Mouse (Mus musculus): ENCODE results near the gene Tasp1. TPM values are rescaled to one million over a fixed set of nuclear protein-coding genes. Genes with fewer than 3 reads are reported as not detected.
"Not testable (repeated sequence)": the region's sequence is repeated elsewhere in the genome, so short reads cannot be mapped to it uniquely, and the experiment has no call there.

Gene Tasp1
- total RNA-seq, 2 experiments from 2014 or later = 6.7 to 7.1 TPM

GRCm38 (mm10) chr2:139906441-139907157, 160.0 kb downstream of the Tasp1 start:
- intact Hi-C loops (cut with DNase I) = no loop called here
- DNase-seq = no peak

DNA sequence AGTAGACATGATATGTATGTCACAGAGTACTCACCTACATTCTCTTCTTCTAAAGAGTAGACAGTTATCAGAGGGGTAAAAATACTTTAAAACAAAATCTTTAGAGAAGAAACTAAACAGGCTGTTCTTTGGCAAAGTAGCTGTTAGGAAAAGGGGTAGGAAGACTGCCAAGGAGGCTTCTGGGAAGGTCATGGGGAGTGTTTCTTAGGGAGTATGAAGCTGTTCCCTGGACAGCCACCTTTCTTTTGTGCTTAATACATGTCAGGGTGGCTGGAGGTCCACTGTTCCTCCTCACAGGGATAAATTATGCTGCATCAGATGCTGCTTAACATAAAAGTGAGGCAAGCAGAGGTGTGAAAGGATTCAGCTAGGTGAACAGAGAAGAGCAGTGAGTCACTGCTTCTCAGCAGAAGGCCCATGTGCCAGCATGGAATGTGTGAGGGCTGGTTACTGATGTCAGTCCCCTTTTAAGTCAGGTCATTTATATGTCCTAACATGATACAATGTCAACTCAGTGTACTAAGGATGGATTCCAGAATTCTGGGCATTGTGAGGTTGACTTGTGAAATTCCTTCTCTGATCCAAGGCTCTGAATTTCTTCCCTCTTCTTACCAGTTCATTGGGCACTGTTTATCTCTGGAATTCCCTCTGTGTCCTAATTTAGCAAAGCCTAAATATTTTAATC, 175.1 kb downstream of the Tasp1 start:
- DNase-seq = peak in 1 of 2 experiments; percentile 4
- intact Hi-C loops (cut with DNase I) = no loop called here

DNA sequence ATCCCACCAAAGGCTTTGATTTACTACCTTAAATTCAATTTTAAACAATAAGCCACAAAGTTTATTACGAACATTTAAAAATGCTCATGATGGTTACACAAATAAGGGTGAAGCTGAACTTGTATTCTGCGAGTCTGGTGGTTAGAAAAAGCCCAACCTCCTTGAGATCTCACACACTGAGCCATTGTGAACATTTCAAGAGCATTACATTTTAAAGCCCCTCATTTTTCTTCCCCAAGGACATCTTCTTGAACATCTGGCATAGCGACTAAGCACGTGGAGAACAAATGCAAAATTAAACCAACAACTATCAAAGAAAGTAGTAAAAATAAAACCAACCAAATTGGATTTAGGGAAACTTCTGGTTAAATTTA, 182.4 kb downstream of the Tasp1 start:
- intact Hi-C loops (cut with DNase I) = no loop called here
- no peak for DNase-seq

DNA sequence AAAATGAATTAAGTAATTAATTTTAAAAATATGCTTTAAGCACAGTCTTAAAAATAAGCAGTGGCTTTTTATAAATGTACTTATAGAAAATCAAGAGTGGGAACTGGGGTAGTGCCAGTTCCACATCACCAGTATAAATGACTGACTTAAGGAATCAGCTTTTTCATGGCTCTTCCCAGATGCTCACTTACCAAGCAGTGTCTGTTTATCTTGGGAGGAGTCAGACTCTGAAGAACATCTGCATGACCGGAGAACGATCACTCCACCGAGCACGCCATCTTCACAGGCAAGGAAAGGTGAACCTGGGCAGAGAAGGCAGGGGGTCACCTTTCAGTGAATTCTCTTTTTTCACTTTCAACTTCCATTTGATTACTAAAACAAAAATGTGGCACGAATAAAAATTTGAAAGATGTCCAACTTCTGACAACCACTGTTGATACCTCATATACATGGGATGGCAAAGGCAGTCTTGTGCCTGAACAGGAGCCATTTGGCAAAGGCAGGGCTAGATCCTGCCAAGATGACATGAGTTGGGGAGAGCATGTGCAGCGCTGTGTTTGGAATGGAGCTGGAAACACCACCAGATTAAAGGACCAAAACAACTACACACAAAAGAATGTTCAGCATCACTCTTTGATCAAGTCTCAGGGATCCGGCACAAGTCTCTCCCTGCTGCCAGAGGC, 182.9 kb downstream of the Tasp1 start:
- intact Hi-C loops (cut with DNase I) = no loop called here
- DNase-seq = peak; percentile 4 to 14

- no peak for DNase-seq
- intact Hi-C loops (cut with DNase I) = no loop called here
Observed at GRCm38 (mm10) chr2:139878052-139878621, 188.5 kb downstream of the Tasp1 start.

- intact Hi-C loops (cut with DNase I) = no loop called here
- DNase-seq = no peak
Observed at GRCm38 (mm10) chr2:139875876-139876275, 190.7 kb downstream of the Tasp1 start.

GRCm38 (mm10) chr2:139874173-139874572, 192.4 kb downstream of the Tasp1 start:
- intact Hi-C loops (cut with DNase I) = no loop called here
- DNase-seq = no peak

DNA sequence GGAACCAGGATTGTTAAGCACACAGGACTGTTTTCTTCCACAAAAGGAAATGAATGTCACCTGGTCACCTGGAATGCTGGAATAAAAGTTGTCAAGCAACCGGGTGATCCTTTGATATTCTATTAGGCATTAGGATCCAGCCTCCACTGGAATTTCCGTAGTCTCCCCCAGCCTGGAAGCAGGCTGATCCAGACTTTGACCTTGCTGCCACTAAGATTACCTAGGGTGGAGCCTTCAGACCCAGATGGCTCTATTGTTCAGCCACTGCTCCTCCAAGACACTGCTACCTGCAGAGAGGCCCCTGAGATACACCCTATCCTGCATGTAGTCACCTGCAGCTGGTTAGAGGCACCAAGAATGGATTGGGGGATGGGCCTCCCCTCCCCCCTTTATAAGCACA, 192.8 kb downstream of the Tasp1 start:
- intact Hi-C loops (cut with DNase I) = no loop called here

DNA sequence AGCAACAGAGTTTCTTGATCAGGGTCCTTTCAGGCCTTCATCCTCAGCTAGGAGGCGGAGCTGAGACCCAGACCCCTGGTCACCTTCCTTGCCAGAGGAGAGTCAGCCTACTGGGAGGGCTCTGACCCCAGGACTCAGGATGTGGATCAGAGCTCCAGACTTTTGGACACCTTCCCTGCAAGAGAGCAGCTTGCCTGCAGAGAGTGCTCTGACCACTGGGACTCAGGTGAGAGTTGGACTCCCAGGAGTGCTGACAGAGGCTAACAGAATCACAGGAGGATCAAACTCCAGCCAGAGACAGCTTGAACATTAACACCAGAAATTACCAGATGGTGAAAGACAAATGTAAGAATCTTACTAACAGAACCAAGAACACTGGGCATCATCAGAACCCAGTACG, 197.5 kb downstream of the Tasp1 start:
- intact Hi-C loops (cut with DNase I); DNase-seq: not testable (repeated sequence)

More for the DNA sequence above, 192.8 kb downstream of the Tasp1 start:
- DNase-seq = no peak

- intact Hi-C loops (cut with DNase I); DNase-seq: not testable (repeated sequence)
Observed at GRCm38 (mm10) chr2:139863396-139863795, 203.2 kb downstream of the Tasp1 start.

- DNase-seq = no peak
- intact Hi-C loops (cut with DNase I) = no loop called here
Observed at GRCm38 (mm10) chr2:139860133-139860494, 206.5 kb downstream of the Tasp1 start.

GRCm38 (mm10) chr2:139859424-139860132, 207.0 kb downstream of the Tasp1 start:
- peak in 1 of 2 experiments; percentile 12 for DNase-seq
- intact Hi-C loops (cut with DNase I) = no loop called here

- intact Hi-C loops (cut with DNase I) = no loop called here
- no peak for DNase-seq
Observed at GRCm38 (mm10) chr2:139849621-139850020, 217.0 kb downstream of the Tasp1 start.

DNA sequence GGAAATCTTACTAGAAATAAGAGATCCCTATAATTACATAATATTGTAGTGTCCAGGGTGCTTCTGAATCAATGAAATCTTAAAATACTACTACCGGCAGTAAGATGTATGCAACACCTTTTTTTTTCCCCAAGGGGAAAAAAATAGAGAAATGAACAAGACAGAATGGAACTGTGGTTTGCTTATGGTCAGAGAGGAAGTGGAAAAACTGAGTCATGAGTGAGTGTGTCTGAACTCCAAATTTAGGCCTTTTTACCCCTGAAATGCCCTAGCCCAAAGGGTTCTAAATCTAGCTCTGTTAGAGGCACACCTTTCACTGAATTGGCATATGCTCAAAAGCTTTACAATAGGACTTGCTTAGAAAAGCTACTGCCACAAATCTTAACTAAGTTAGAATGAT, 225.2 kb downstream of the Tasp1 start:
- no peak for DNase-seq
- intact Hi-C loops (cut with DNase I) = no loop called here

DNA sequence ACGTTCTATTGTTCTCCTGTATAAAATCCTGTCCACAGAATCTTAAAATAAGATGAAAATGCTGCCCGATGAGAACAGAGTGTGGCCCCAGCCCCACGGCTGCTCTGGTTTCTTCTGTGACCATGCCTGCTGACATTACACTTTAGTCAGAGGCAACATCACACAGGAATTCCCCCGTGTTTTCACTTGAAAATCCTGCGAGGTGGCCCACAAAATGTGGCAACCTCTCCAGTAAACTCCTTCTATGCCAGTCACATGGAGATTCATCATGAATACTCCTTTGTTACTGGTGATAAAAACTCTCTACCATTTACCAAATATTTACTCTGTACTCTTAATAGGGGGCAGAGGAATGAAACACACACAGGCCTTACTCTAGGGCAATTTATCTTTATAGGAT, 225.7 kb downstream of the Tasp1 start:
- intact Hi-C loops (cut with DNase I) = no loop called here

DNA sequence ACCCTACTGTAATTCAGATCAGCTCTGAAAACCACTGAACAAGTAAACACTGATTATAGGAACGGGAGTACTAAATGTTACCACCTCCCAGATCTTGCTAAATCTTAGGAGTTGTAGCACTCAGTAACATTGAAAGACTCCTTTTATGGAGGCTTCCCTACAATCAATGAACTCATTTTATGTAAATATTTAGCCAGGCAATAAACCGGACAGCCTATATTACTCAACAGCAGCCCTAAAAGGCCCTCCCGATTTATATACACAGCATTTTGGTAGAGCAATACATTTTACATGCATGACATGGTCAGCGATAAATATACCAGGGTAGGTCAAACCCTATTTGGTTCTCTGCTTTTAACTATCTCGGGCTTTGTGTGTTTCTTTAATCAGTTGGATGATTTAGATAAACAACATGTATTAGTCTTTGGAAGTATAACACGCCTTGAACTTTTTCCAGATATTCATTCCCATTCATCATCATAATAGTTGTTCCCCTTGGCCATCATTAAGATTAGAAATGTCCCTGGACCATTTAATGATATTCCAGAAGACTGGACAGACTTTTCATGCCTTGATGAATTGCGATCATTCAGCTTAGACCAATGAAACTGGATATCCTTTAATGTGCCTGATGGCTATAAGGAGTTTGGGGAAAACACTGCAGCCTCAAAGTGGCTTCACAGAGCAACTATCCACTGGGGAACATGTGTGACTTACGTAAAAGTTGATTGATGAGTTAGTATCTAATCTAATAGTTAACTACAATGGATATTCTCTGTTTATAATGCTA, 244.8 kb downstream of the Tasp1 start:
- intact Hi-C loops (cut with DNase I) = no loop called here
- DNase-seq = no peak

More for the DNA sequence above, 225.7 kb downstream of the Tasp1 start:
- no peak for DNase-seq

DNA sequence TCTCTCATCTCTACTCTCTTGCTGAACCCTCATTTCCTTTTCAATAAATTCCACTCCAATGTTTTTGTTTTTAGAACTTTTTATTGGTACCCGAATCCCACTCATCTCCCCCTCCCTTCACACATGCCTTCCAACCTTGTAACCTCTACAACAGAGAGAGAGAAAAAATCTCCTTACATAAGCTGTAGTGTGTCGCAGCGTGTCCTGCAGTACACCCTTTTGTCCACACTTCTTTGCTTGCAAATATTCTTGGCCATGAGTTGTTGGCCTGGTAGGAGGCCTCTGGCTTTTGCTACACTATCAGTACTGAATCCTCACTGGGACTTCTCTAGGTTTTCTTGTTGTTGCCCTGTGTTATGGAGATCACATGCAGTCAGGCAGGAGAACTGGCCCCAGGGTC, 249.3 kb downstream of the Tasp1 start:
- DNase-seq = no peak
- intact Hi-C loops (cut with DNase I) = no loop called here

- no peak for DNase-seq
- intact Hi-C loops (cut with DNase I) = no loop called here
Observed at GRCm38 (mm10) chr2:139807887-139808286, 258.7 kb downstream of the Tasp1 start.

DNA sequence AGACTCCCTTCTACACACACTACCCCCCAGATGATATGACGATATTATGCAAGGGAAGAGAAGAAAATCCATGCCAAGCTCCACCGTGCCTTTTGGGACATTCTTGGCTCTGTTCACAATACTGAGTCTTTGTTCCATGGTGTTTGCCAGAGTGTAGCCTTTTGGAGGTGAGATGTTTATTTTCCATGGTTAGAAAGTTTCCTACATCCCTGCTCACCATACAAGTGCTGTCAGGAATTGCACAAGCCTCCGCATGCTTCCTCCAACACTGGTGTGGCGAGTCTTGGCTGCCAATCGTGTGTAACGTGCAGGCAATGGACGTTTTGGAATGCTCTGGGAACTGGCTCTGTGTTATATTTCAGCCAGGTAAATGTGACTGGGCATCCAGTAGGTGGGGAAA, 262.6 kb downstream of the Tasp1 start:
- no peak for DNase-seq
- intact Hi-C loops (cut with DNase I) = no loop called here

Data from heart, postnatal 10 days (tissue).